Mouse (Mus musculus) bone marrow macrophage, adult 2 months (primary cell): ENCODE measurements at regions not wholly inside any gene's neighbourhood (a gene's known extent, or its start where the extent isn't known, plus 50 kb on each side); places are given as distances from the start of the nearest gene placed in this dataset.

Experiments used
- CTCF ChIP-seq: IDR thresholded peaks from 2 replicates; pipeline ENCODE4 v1.5.1; 2012; ENCODE audit warnings: low read depth, mild to moderate bottlenecking, low read length, moderate library complexity
- POLR2A ChIP-seq: IDR thresholded peaks from 2 replicates; pipeline ENCODE4 v1.6.1; 2012; ENCODE audit warnings: mild to moderate bottlenecking, low read depth, low read length, borderline replicate concordance

DNA sequence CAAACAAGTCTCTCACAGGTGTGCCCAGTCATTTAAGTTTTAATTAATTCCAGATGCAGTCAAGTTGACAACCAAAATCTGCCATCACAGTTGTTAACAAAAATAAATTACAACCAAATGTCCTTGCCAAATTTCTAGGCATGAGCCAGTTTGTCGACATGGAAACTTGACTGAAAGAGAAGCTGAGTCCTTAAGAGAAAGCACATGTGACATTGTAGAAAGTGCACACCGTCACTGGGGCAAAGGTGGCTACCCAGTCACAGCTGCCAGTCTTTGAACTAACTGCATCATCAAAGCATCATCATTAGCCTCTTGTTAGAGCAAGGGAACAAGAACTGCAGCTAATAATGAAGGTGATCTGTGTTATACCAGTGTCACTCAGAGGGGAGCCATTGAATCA is 62.9 kb upstream of the Ccn6 start:
- TF ChIP-seq CTCF (no peak), POLR2A (no peak)
